Mouse (Mus musculus) heart, postnatal 25 days (tissue): ENCODE measurements around the gene Ucp2. TPM values are rescaled to one million over a fixed set of nuclear protein-coding genes. Genes with fewer than 3 reads are reported as not detected.

Experiments
- DNase-seq: peaks from one replicate; pipeline ENCODE4 v3.0.0; 2022; ENCODE audit warnings: low spot score
- intact Hi-C: fragments of 180-260 bp; cut with DNase I; formaldehyde crosslinking; loops from one replicate; pipeline ENCODE4 v1.15.1; 2025
- total RNA-seq, 2 experiments: library from RNA; stranded (reverse); gene quantifications; 2 replicates each; pipeline ENCODE4 v1.2.3; 2021

The Ucp2 gene
- total RNA-seq, 2 experiments from 2014 or later, result 426 to 460 TPM

- no peak for DNase-seq
- intact Hi-C loops, result loop anchor here (5.0 kb wide), 1 partner anchor 43 kb away; no protein-coding TSS in a partner anchor
Measured at GRCm38 (mm10) chr7:100539516-100539915, 46.4 kb downstream of the Ucp2 start.

DNA sequence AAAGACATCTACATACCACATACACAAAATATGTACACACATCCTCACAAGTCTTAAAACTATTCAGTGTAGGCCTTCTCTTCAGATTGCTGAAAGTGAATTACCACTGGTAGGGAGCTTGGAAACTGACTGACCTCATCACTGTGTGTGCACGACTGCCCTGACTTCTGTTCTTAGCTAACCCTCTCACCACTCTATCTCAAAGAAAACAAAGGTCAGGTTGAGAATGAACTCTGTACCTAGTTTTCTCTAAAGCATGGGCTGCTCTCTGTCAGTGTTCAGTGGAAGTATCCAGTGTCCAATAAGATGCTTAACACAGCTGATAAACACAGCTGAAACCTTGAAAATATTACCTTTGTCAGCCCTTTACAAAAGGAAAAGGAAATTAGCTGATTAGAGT is 51.3 kb downstream of the Ucp2 start:
- no peak for DNase-seq
- intact Hi-C loops, result no loop called here

- no peak for DNase-seq
- intact Hi-C loops, result no loop called here
Measured at GRCm38 (mm10) chr7:100547631-100548030, 54.5 kb downstream of the Ucp2 start.

- no peak for DNase-seq
- intact Hi-C loops, result no loop called here
Measured at GRCm38 (mm10) chr7:100549796-100550195, 56.7 kb downstream of the Ucp2 start.

- DNase-seq, result no peak
- intact Hi-C loops, result no loop called here
Measured at GRCm38 (mm10) chr7:100550338-100551007, 57.3 kb downstream of the Ucp2 start.

Other genes starting within 250 kb of the Ucp2 start
- under 1 TPM; 0.45 to 0.73 TPM for gene P4ha3, start 207.8 kb upstream of the Ucp2 start, total RNA-seq
- gene C2cd3, start 121.1 kb upstream of the Ucp2 start, total RNA-seq, result 1 to 10 TPM; 8.0 to 9.9 TPM
- gene Ppme1, start 121.0 kb upstream of the Ucp2 start, total RNA-seq, result 10 to 100 TPM; 38.3 to 43.4 TPM
- 10 to 100 TPM; 40.6 to 49.9 TPM for gene Ucp3, start 20.3 kb upstream of the Ucp2 start, total RNA-seq
- gene Dnajb13, start 21.6 kb downstream of the Ucp2 start, total RNA-seq, result not detected
- 10 to 100 TPM; 14.1 to 16.3 TPM for gene Coa4, start 43.7 kb downstream of the Ucp2 start, total RNA-seq
- gene Rab6a, start 114.1 kb downstream of the Ucp2 start, total RNA-seq, result 10 to 100 TPM; 61.3 to 68.2 TPM
- 10 to 100 TPM; 67.1 to 79.0 TPM for gene Mrpl48, start 115.0 kb downstream of the Ucp2 start, total RNA-seq
- gene Plekhb1, start 169.1 kb downstream of the Ucp2 start, total RNA-seq, result 1 to 10 TPM; 2.7 to 4.0 TPM
- gene Fam168a, start 213.3 kb downstream of the Ucp2 start, total RNA-seq, result 10 to 100 TPM; 39.2 to 44.9 TPM